Mouse (Mus musculus) ES-E14 (cell line): ENCODE measurements at regions not wholly inside any gene's neighbourhood (a gene's known extent, or its start where the extent isn't known, plus 50 kb on each side); places are given as distances from the start of the nearest gene placed in this dataset.

Experiments
- CHD2 ChIP-seq: IDR thresholded peaks from 2 replicates; pipeline ENCODE4 v1.6.1; 2014; ENCODE audit warnings: mild to moderate bottlenecking, low read depth, low read length, inconsistent platforms
- HCFC1 ChIP-seq: IDR thresholded peaks from 2 replicates; pipeline ENCODE4 v1.6.1; 2012; ENCODE audit warnings: low read length, inconsistent platforms, borderline replicate concordance; ENCODE audit not compliant: insufficient read depth
- MAFK ChIP-seq: IDR thresholded peaks from 2 replicates; pipeline ENCODE4 v1.6.1; 2014; ENCODE audit warnings: mild to moderate bottlenecking, low read depth, low read length, inconsistent platforms; ENCODE audit not compliant: insufficient read depth
- ZC3H11A ChIP-seq: IDR thresholded peaks from 2 replicates; pipeline ENCODE4 v1.6.1; 2012; ENCODE audit warnings: low read depth, mild to moderate bottlenecking, inconsistent platforms, low read length, borderline replicate concordance
- ZNF384 ChIP-seq: IDR thresholded peaks from 2 replicates; pipeline ENCODE4 v1.6.1; 2012; ENCODE audit warnings: low read depth, low read length, inconsistent platforms

DNA sequence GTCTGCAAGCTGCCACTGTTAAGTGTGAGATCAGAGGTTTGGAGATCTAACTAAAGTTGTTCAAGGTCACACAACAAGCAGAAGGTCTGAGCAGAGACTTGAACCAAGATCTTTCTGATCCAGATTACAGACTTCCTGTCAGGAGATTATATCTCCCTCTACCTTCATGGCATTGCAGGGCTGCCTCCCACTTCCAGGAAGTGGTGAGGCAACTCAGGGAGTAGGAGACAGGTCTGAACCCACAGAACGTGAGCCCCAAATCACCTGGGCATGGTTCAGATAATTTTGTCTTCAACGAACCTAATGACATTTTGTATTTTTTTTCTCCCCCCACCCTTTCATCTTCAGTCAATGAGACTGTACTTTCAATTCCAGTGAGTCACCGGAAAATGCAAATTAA, 135.2 kb downstream of the Utp6 start:
- TF ChIP-seq ZNF384 (no peak), CHD2 (no peak), HCFC1 (no peak), MAFK (no peak), ZC3H11A (no peak)
